Mouse (Mus musculus) lung, adult 18-20 months (tissue): Measurements from ENCODE around the gene Eml2.

ENCODE experiments used
- DNase-seq, 2 experiments: peaks; one replicate each; pipeline ENCODE4 v3.0.0; 2022; ENCODE audit warnings: mixed read lengths in 2 of 2

Gene Eml2

DNA sequence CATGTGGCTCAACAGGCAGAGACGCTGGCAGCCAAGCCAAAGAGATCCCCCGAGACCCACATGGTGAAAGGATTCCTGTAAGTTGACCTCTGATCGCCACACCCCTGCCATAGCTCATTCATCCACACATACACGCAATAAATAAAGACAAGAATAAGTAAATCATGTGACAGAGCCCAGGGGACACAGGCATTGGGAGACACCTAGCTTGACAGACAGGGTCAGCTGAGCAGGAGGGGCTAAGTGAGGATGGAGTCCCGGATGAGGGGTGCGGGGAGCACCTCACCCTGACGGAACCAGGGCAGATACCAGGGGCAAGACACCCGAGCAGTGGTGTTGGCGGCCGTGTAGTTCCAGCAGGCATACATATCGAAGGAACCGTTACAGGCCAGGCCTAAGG lies 12.5 kb upstream of the Eml2 start:
- DNase-seq, result no peak

DNA sequence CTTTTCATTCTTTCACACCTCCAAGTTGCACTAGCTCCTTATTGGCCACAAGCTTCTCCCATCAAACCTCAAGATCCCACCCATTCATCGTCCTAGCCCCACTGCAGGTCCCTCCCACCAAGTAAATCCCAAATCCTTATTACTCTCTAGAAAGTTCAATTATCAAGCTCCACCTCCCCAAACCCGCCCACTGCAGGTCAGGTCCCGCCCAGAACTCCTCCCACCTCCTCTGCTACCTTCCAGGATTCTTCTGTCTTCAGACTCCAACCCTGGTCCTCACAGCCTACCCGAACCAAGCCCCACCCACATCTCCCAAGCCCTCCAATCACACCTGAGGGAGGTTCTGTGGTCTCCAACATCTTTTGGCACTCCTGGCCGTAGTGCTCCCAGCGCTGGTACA lies 12.0 kb upstream of the Eml2 start:
- peak; percentile 37 to 51 for DNase-seq

DNA sequence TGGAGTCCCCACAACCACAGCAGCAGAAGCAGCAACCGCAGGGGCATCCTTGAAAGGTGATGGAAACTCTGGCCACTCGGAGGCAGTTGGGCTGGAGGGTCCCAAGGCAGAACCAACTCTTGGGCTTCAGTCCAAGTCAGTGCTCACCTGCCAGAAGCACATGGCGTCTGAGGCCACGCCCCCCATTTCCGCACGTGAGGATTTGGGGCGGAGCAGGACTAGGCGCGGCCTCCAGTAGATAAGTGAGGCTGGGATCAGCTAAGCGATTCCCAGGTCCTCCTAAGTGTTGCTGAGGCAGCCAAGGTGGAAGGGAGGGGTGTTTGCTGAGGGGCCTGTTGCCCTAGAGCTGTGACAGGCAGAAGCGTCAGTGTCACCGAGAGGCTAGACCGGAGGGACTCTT lies 11.2 kb upstream of the Eml2 start:
- peak in 1 of 2 experiments; percentile 26 for DNase-seq

DNA sequence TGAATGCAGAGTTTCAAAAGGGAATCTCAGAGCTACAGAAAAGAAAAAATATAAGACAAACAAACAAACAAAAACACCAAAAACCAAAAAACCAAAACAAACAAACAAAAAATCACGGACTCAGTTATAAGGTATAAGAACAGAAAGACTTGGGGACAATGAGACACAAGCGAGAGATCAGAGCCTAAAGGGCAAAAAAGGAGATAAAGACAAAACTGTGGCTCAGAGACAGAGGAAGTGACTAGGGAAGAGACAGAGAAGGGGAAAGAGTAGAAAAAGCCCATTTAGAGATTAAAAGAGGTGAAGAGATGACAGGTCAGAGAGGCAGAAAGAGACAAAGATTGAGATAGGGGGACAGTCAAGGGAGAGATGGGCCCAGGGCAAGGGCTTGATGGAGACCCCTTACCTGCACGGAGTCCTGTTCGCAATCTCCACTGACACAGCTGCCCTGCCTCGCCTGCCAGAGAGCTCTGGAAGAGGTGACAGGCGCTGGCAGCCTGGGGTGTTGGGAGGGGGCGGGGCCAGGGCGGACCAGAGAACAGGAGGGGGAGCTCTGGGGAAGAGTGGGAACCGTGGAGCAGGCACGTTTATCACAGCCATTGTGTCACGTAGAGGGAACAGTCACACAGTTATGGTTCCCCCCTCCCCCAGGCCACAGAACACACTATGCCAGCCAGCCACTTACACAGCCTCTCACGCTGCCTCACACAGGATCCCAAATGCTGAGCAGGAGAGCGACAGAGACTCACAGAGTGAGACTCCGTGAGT lies 10.4 kb upstream of the Eml2 start, which contains the start of gene Gipr:
Gipr (minus strand) TSS at position 472 of the 768 bp plus-strand sequence.
- no peak for DNase-seq

DNA sequence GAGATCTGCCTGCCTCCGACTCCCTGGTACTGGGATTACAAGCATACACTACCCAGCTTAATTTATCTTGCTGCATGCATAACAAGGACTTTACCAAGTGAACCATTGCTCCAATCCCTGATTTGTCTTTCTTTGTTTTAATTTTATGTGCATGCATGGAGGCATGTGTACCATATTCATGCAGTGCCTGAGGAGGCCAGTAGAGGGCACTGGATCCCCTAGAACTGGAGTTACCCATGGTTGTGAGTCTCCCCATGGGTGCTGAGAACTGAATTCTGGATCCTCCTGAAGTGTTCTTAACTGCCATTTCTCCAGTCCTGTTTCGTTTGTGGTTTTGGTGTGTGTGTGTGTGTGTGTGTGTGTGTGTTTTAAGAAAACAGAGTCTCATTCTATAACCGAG lies 9.2 kb upstream of the Eml2 start:
- DNase-seq, result no peak

DNA sequence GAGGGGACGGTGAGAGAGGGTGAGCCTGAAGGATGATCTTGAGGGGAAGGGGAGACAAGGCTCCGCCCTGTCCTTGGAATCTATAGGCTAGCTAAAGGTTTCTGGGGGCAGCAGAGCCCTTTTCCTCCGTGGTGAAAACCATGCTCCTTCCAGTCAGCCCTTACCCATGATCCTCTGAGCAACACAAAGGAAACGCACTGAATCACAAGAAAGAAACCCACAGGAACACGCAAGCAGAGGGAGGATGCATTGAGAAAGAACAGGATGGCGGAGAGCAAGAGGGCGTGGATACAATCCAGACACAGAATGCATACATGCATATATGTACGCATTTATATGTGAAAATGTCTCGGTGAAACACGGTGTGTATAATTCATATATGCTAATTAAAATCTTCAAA lies 6.7 kb upstream of the Eml2 start:
- no peak for DNase-seq

DNA sequence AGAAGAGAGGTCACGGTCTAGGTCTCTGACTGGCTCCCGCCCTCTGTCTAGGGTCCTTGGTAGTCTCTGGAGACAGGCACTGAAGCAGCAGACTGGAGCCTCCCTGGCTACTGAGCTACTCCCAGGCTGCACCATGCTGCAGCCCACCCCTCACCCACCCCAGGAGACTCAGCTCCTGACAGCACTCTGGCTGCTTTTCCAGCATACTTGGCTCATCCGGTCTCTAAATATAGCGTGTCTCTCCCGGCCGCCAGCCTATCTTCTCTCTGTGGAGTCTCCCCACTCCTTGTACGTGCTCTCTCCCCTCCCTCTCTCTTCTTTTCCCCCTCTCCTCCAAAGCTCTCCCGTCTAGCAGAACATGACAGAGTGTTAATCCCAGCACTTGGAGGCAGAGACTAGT lies 6.1 kb upstream of the Eml2 start:
- no peak for DNase-seq

DNA sequence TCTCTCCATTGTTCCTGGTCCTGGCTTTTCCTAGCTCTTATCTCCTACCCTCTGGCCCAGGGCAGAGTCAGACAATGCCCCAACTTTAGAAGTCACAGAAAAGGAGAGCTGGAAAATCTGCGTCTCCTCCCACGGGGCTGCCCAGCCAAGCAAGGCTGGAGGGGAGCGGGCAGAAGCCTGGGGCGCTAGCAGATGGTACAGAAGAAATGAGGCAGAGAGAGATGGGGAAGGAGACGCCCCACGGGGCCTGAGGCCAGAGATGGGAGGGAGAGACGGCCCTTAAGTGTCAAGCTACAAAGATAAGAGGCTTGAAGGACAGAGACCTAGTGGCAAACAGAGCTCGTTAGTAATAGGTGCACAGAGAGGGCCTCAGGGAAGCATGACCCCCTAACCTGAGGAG lies 4.4 kb upstream of the Eml2 start:
- DNase-seq, result no peak

DNA sequence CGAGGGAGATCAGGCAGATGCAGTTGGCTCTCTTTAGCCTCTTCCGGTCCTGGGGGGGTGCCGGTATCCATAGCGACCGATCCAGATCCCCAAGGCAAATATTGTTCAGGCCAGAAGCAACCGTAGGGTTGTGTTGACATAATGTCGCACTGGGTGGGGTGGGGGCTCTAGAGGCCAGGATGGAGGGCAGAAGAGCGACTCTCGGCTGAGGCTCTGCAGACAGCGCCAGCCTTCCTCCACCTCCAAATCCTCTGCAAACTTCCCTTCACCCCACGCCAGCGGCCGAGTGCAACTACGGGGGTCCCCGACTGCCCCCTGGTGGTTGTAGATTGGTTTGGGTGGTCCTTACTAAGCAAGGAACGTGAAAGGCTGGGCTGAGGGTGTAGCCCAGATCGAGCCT lies 3.3 kb upstream of the Eml2 start:
- DNase-seq, result peak; percentile 68 to 80

DNA sequence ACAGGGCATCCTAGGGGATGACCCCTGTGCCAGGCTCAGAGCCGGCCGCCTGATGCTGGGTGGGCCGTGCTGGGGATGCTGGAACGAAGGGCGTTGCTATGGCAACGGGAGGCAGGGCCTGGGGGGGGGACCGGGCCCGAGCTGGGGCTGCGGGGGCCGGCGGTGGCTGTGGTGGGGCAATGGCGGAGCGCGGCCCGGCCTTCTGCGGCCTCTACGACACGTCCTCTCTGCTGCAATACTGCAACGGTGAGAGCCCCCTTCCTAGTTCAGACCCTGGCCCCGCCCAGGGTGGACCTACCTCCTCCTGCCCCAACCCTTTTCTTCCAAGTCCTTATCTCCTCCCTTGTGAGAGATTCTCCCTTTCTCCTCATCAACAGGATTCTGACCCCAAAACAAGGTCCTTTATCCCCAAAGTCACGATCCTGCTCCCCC lies 311 bp downstream of the Eml2 start:
- no peak for DNase-seq

DNA sequence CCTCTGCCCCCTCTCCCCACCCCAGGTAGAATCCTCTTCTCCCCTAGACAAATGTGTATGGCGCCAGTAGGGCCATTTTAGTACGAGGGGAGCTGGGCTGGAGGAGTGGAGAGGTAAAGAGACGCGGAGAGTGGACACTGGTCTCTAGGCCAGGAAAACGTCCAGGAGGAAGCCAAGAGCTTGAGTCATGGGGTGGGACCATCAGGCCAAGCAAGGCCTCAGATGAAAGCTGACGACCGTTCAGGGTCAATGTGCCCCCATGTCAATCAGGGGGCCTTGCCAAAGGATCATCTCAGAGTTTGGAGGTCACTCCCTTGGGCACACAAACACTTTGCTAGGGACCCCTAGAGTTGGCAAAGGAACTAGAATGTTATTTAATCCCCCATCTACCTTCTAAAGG lies 995 bp downstream of the Eml2 start:
- DNase-seq, result no peak

DNA sequence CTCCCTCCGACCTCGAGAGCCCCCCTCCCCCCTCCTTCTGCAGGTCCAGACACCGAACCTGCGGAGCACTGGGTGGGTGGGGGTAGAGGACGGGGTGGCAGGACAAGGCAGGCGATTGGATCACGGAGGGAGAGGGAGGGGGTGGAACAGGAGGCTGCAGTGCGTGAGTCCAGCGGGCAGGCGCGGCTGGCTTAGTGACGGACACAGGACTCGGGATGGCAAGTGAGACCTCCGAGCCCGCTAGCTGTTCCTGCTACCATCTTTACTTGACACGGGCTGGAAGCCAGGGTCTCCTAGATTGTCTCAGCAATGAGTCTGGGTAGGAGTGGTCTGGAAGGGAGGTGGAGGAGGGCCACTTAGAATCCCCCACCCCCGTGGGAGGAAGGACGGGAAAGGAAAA lies 1.8 kb downstream of the Eml2 start:
- no peak for DNase-seq

DNA sequence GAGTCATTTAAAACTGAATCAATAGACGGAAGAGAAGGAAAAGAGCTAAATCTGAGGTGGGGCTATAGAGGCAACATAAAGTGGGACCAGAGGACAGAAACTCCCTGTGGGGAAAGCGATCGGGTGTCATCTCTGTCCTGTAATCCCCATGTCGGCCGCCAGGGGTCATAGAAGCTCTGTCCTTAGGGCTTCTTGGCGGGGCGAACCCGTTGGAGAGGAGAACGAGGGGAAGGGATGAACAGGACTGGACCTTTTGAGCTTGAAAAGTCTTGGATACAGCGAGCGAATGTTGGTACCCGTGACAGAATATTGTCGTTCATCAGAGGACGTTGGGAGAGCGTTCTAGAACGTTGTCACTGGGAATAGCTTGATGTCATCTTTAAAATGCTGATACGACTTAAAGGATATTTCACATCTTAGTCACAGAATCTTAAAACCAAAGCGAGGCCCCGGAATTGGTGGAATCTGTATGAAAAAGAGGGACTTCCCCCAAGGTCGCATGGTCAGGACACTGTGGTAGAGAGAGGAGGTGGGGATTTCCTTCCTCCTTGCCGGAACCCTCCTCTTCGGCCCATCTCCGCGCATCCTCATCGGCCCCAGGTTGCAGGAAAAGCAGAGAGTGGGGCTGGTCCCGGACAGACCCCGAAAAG lies 2.3 kb downstream of the Eml2 start:
- DNase-seq, result peak; percentile 71 to 79

DNA sequence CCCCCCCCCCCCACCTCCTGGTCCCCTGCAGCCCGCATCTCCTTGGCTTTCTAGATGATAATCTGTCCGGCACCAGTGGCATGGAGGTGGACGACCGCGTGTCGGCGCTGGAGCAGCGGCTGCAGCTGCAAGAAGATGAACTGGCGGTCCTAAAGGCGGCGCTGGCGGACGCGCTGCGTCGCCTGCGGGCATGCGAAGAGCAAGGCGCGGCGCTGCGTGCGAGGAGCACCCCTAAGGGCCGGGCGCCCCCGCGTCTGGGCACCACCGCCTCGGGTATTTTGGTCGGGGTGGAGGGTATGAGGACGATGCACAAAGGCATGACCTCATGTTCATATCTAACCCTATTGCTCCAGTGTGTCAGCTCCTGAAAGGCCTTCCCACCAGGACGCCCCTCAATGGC lies 3.0 kb downstream of the Eml2 start:
- DNase-seq, result peak; percentile 73 to 75

DNA sequence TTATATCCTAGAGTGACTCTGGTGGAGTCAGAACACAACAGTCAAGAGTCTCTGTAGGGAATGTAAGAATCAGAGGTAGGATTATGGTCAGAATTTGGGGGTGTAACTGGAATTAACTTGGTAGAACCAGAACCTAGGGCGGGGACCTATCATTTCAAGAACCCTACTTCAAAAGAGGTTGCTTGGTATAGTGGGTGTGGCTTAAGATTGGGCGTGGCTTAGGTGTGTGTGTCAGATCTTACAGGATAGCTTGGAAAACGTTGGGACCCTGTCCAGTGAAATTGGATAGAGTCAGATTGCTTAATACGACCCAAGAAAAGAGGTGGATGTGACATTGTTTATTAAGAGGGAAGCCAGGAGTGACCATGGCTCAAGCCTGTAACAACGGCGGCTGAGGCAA lies 3.7 kb downstream of the Eml2 start:
- peak in 1 of 2 experiments; percentile 38 for DNase-seq

DNA sequence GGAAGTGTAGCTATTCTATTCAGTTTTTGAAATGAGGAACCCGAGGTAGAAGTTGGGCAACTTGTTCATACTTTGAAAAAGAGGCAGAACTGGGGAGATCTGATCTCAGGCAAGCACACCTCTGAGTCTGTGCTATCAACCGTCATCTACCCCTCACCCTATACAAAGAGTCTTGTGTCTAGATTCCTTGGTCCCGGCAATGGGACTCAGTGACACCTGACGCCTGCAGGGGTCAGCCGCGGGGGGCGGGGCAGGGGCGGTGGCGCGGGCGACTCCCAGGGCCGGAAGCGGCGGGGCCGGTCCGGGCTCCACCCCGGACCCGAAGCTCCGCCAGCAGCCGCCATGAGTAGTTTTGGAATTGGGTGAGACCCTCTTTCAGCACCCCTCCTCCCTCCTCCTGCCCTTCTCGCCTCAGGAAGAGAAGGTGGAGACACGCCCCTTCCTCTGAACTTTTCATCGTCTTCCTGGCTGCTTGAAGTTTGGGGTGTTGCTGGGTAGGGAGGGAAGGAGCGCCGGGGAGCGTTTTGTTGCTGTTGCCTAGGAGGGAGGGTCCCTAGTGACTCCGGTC lies 4.7 kb downstream of the Eml2 start:
- peak; percentile 52 to 64 for DNase-seq

DNA sequence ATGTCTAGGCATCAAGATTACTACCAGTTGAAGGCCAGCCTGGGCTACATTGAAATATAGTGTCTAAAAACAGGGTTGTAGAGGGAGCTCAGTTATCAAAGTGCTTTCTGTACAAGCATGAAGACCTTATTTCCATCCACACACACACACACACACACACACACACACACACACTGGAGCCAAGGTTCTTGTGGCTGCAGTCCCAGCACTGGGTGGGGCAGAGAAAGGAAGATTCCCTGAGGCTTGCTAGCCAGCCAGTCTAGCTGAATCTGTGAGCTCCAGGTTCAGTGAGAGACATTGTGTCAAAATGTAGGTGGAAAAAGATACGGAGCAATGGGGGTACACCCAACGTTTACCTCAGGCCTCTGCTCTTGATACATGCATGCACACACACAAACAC lies 8.0 kb downstream of the Eml2 start:
- no peak for DNase-seq

DNA sequence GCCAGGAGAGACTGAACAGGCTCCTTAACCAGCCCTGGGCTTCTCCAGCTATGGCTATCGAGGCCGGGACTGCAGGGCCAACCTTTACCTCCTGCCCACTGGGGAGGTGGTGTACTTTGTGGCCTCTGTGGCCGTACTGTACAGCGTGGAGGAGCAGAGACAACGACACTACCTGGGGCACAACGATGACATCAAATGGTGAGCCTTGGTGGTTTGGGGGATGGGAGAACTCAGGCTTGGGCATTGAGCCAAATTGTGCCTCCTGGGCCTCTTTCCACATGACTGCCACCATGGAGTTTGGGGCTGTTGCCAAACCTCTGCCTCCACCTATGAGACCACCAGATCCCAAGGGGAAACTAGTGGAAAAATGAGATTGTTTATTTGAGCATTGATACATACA lies 8.5 kb downstream of the Eml2 start:
- no peak for DNase-seq

DNA sequence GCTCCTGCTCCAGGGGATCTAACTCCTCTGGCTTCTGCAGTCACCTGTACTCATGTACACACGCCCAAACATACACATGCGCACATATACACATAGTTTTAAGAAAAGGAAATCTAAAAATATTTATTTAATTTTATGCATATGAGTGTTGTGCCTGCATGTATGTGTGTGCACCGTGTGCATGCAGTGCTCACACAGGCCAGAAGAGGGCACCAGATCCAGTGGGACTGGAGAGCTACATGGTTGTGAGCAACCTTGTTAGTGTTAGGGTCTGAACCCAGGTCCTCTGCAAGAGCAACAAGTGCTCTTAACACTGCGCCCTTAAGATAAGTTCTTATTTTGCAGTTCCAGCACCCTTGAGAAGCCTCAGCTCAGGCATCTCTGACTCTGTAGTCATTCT lies 18.5 kb downstream of the Eml2 start:
- no peak for DNase-seq

DNA sequence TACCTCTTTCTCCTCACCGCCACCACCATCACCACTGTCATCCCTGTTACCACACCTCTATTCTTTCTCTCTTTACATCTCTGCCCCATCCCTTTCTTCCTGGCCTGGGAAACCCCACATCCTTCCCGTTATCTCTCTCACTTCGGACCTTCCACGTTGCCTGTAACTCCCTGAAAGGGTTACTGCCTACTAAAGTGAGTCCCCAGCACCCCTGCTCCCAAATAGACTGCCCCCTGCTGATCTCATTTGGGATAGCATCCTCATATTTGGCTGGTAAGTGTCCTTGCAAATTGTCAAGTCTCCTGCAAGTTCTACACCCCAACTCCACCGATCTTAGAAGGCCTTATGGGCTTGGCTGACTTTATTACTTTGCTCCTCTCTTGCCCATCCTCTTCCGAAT lies 20.5 kb downstream of the Eml2 start:
- DNase-seq, result no peak

DNA sequence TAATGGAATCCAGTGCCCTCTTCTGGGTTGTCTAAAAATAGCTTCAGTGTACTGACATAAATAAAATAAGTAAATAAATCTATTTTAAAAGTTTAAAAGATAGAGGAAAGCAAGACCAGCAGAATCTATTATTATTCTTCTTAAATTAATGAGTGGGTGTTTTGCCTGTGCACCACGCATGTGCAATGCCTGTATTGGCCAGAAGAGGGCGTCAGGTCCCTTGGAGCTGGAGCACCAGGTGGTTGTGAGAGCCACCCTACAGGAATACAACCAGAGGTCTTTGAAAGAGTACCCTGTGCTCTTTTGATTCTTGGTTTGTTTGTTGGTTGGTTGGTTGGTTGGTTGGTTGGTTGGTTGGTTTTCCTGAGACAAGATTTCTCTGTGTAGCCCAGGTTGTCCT lies 21.8 kb downstream of the Eml2 start:
- DNase-seq, result no peak

DNA sequence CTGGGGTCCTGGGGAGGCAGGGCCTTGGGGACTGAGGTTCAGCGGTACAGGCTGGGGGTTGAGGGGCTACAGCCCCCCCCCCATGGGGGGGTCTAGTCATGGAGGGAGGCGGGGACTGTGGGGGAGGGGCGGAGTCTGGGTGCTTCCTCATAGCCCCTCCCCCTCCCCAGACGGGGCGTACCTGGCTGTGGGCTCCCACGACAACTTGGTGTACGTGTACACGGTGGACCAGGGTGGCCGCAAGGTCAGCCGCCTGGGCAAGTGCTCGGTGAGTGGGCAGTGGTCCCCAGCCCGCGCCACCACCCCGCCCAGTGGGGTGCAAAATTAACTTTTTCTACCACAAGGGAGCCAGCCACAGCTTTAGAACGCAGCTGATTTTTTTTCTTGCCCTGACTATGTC lies 25.4 kb downstream of the Eml2 start:
- DNase-seq, result no peak

DNA sequence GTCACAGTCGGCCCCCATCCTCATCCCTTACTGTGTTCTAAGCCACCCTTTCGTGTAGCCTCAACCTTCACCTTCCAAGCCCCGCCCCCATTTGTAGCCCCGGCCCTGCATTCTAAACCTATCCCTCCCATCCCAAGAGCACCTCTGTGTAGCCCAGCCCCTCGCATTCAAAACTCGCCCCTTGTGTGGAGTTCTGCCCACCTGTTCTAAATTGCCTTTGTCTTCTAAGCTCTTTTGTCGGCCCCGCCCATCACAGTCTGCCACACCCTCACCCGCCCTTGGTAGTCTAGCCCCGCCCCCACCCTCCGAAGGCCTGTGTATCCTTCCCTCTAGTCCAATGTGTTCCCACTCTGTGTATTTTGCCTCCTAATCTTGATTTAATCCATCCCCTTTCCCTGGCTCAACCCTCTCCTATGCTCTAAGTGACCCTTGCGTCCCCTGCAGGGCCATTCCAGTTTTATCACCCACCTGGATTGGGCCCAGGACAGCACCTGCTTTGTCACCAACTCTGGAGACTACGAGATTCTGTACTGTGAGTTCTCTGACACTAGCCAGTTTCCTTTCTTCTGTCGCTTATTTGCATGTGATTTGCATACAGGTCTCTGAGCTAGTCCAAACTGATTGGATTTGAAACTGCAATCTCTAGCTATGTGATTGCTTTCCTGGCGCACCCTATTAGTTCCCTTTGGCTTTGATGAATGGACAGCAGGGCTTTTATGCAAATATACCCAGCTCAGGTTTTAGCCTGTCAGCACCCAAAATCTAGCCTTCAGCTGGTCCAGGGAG lies 26.0 kb downstream of the Eml2 start:
- no peak for DNase-seq
